8 mouse cellular contexts compared by ENCODE assay signal in genomic region chr16:50428871-50429691, GRCm38 (mm10). TPM values are rescaled to one million over a fixed set of nuclear protein-coding genes. Genes with fewer than 3 reads are reported as not detected.
DNase-seq lines count a peak whose midpoint lies in the region; ATAC-seq and TF ChIP-seq lines count a peak whose summit lies in the region.

No protein-coding gene starts in this region.

- no peak for ATAC-seq in forebrain, embryonic 11.5 days (replicated peaks; ENCODE audit: low FRiP score)
- ATAC-seq in activated CD4-positive, CD25-positive, alpha-beta regulatory T cell, adult 4 months, result no peak

- H3K4me3 ChIP-seq in left cerebral cortex, adult 2 months, result peak overlapping the region; percentile 90
- H3K4me3 ChIP-seq in bone marrow macrophage, adult 2 months (ENCODE audit: insufficient read depth, low read length), result peak overlapping the region; percentile 95
- peak overlapping the region; percentile 87 for H3K4me3 ChIP-seq in forebrain, embryonic 11.5 days (ENCODE audit: low read depth, low read length)
- H3K4me3 ChIP-seq in liver, adult 2 months (ENCODE audit: insufficient read depth, low read depth, low read length), result peak overlapping the region; percentile 92

- DNase-seq in left cerebral cortex, adult 2 months (ENCODE audit: extremely low spot score in 1 of 2, low spot score in 2 of 2), result peak; percentile 17 to 30
- no peak for DNase-seq in left cerebral cortex, postnatal 14 days (ENCODE audit: low spot score in 2 of 2)
- peak; percentile 65 for DNase-seq in forebrain, embryonic 11.5 days (ENCODE audit: low spot score)
- DNase-seq in induced T-regulatory cell, adult 2 months (ENCODE audit: low read depth), result peak; percentile 36
- peak; percentile 26 for DNase-seq in liver, adult 2 months (ENCODE audit: extremely low read depth, low read depth, low spot score)
- DNase-seq in neural tube, embryonic 10.5 days (ENCODE audit: extremely low spot score, low spot score), result peak; percentile 59

- peaks cover 13% of the 10 kb centered on the region for H3K4me1 ChIP-seq in bone marrow macrophage, adult 2 months (ENCODE audit: control insufficient read depth, insufficient read depth, low read length)
- H3K4me1 ChIP-seq in forebrain, embryonic 11.5 days (replicated peaks; ENCODE audit: control insufficient read depth, insufficient read depth, low read length), result no peaks in the 10 kb centered on the region; the same call in 1 of the 2 replicates
- peaks cover 5% of the 10 kb centered on the region; the same call in 1 of the 2 replicates for H3K4me1 ChIP-seq in liver, adult 2 months (ENCODE audit: control insufficient read depth, insufficient read depth, low read length)

- WGBS in forebrain, embryonic 11.5 days, result 3% methylated on average over 23 of the region's 23 CpGs
- WGBS in liver, adult 2 months, result 15% methylated on average over 23 of the region's 23 CpGs

- H3K9me3 ChIP-seq in forebrain, embryonic 11.5 days (ENCODE audit: control insufficient read depth, low read length), result no peaks in the 10 kb centered on the region

- H3K4me2 ChIP-seq in forebrain, embryonic 11.5 days (ENCODE audit: low read depth, low read length, severe bottlenecking), result peak overlapping the region; percentile 91

- H3K79me2 ChIP-seq in liver, adult 2 months (ENCODE audit: control insufficient read depth, insufficient read depth, low read length), result 0 out of 2 replicates have a peak, but pooled peaks cover 4% of the 10 kb centered on the region

- H3K9ac ChIP-seq in forebrain, embryonic 11.5 days (ENCODE audit: low read length), result peak overlapping the region; percentile 85
- peak overlapping the region; percentile 83 for H3K9ac ChIP-seq in liver, adult 2 months (ENCODE audit: low read depth, low read length)

- TF ChIP-seq CTCF in left cerebral cortex, adult 2 months (IDR thresholded peaks at IDR 0.05), result no peak
- no peak for TF ChIP-seq CTCF in bone marrow macrophage, adult 2 months (IDR thresholded peaks at IDR 0.05; ENCODE audit: low read depth, low read length)
- no peak for TF ChIP-seq CTCF in liver, adult 2 months (IDR thresholded peaks at IDR 0.05; ENCODE audit: low read depth, low read length)

- no peaks in the 10 kb centered on the region for H3K27me3 ChIP-seq in forebrain, embryonic 11.5 days (ENCODE audit: control insufficient read depth, insufficient read depth, low read length)
- H3K27me3 ChIP-seq in liver, adult 2 months (ENCODE audit: control insufficient read depth, insufficient read depth, low read length), result no peaks in the 10 kb centered on the region

- TF ChIP-seq POLR2A in bone marrow macrophage, adult 2 months (IDR thresholded peaks at IDR 0.05; ENCODE audit: borderline replicate concordance, low read depth, low read length), result no peak
- no peak for TF ChIP-seq POLR2A in liver, adult 2 months (IDR thresholded peaks at IDR 0.05; ENCODE audit: extremely low read depth, insufficient read depth, low read length)

- 0 out of 2 replicates have a peak overlapping the region, but pooled peaks have one; percentile 4 for H3K27ac ChIP-seq in left cerebral cortex, adult 2 months
- no peak overlapping the region for H3K27ac ChIP-seq in bone marrow macrophage, adult 2 months (ENCODE audit: insufficient read depth, low read depth, low read length)
- no peak overlapping the region for H3K27ac ChIP-seq in forebrain, embryonic 11.5 days (ENCODE audit: low read depth, low read length)
- H3K27ac ChIP-seq in liver, adult 2 months (replicated peaks; ENCODE audit: insufficient read depth, low read depth, low read length), result no peak overlapping the region

- intact Hi-C loops in left cerebral cortex, adult 2 months (cut with DNase I), result loop anchor here (2.0 kb wide), 1 partner anchor 48 kb away; no protein-coding TSS in a partner anchor
- intact Hi-C loops in left cerebral cortex, postnatal 14 days (cut with DNase I), result loop anchor here (10.0 kb wide), 1 partner anchor 174 kb away; no protein-coding TSS in a partner anchor

- no peaks in the 10 kb centered on the region for H3K36me3 ChIP-seq in forebrain, embryonic 11.5 days (ENCODE audit: control insufficient read depth, insufficient read depth, low read length)
- peaks cover 2% of the 10 kb centered on the region; the same call in 1 of the 2 replicates for H3K36me3 ChIP-seq in liver, adult 2 months (ENCODE audit: control insufficient read depth, insufficient read depth, low read length)

RNA-seq across cellular contexts. Expression of gene Bbx, which starts 3.1 kb away (rescaled TPM):
- total RNA-seq in left cerebral cortex, adult 2 months (2021), result 10 to 100 TPM; 23.0 to 23.3 TPM
- 10 to 100 TPM; 12.1 TPM for total RNA-seq in left cerebral cortex, postnatal 14 days (2021)
- 27.2 and 33.4 TPM in 2 replicates for polyA plus RNA-seq in bone marrow macrophage, adult 2 months (2012; ENCODE audit: insufficient read depth, insufficient read length, missing spikeins)
- polyA plus RNA-seq in forebrain, embryonic 11.5 days (2014; fragmentation: Nextera tagmentation; extraction: Ambion mirVana), result 30.1 and 38.0 TPM in 2 replicates
- total RNA-seq in liver, adult 2 months (2014; rRNA removed), result 8.6 and 9.7 TPM in 2 replicates
- 1.6 and 2.0 TPM in 2 replicates for polyA plus RNA-seq in liver, adult 2 months (2012; rRNA removed)
- 10 to 100 TPM; 37.7 to 43.7 TPM for polyA plus RNA-seq in activated CD4-positive, CD25-positive, alpha-beta regulatory T cell, adult 4 months (2017; shearing (Covaris generic))

Comparison
In these comparisons a context has a peak if more than half of its experiments do, and no peak if none do; other contexts are left out.
1. DNase-seq: peak in left cerebral cortex, adult 2 months (2 of 2), forebrain, embryonic 11.5 days (single experiment), induced T-regulatory cell, adult 2 months (single experiment), liver, adult 2 months (single experiment) and neural tube, embryonic 10.5 days (single experiment); none in left cerebral cortex, postnatal 14 days (0 of 2).
2. Peak in every context shown above with its lines, with median percentiles within 50 percentile points of each other: H3K4me3 ChIP-seq.